Mouse (Mus musculus) heart, postnatal 0 days (tissue): ENCODE measurements around the gene Abca6. TPM values are rescaled to one million over a fixed set of nuclear protein-coding genes. Genes with fewer than 3 reads are reported as not detected.

Experiments
- ATAC-seq: fragments of 200-750 bp; cut with Nextera tagmentation; 2 replicates; pipeline ENCODE4 v1.8.0; 2017; ENCODE audit warnings: low read depth, moderate number of reproducible peaks, moderate library complexity; ENCODE audit not compliant: insufficient read depth
- DNase-seq: peaks from one replicate; pipeline ENCODE4 v3.0.0-alpha.2; 2016; ENCODE audit warnings: low spot score
- H3K27ac ChIP-seq: fragments of 300-500 bp; sonication (generic); 2 replicates; pipeline ENCODE4 v1.5.1; 2014; ENCODE audit warnings: low read depth, mild to moderate bottlenecking
- H3K27me3 ChIP-seq: fragments of 300-500 bp; sonication (generic); 2 replicates; pipeline ENCODE4 v1.6.1; 2014; ENCODE audit warnings: low read length, mixed read lengths; ENCODE audit not compliant: control insufficient read depth, insufficient read depth
- H3K36me3 ChIP-seq: fragments of 300-500 bp; sonication (generic); replicated peaks from 2 replicates; pipeline ENCODE4 v1.6.1; 2014; ENCODE audit warnings: low read length, mixed read lengths; ENCODE audit not compliant: control insufficient read depth, insufficient read depth
- H3K4me1 ChIP-seq: fragments of 300-500 bp; sonication (generic); 2 replicates; pipeline ENCODE4 v1.6.1; 2014; ENCODE audit warnings: antibody characterized with exemption; ENCODE audit not compliant: control insufficient read depth, insufficient read depth
- H3K4me2 ChIP-seq: fragments of 300-500 bp; sonication (generic); 2 replicates; pipeline ENCODE4 v1.6.1; 2014; ENCODE audit warnings: low read depth, mild to moderate bottlenecking, low read length, moderate library complexity
- H3K4me3 ChIP-seq: fragments of 300-500 bp; sonication (generic); 2 replicates; pipeline ENCODE4 v1.5.1; 2014; ENCODE audit warnings: low read depth, low read length
- H3K9ac ChIP-seq: fragments of 300-500 bp; sonication (generic); replicated peaks from 2 replicates; pipeline ENCODE4 v1.6.1; 2014; ENCODE audit warnings: low read depth, low read length, mixed read lengths
- H3K9me3 ChIP-seq: fragments of 300-500 bp; sonication (generic); replicated peaks from 2 replicates; pipeline ENCODE4 v1.6.1; 2016; ENCODE audit warnings: low read length; ENCODE audit not compliant: control insufficient read depth
- CTCF ChIP-seq: IDR thresholded peaks from 2 replicates; pipeline ENCODE4 v1.5.1; 2016; ENCODE audit warnings: antibody characterized with exemption, control low read depth, low read depth
- EP300 ChIP-seq: IDR thresholded peaks from 2 replicates; pipeline ENCODE4 v1.6.1; 2016; ENCODE audit warnings: antibody characterized with exemption, low read depth
- WGBS: fragments of 180-500 bp; shearing (Covaris S2); extraction: QIAGEN DNeasy Blood & Tissue Kit; methylation state at CpG from one replicate; pipeline ENCODE4 v1.1.7; 2014; 5-methylcytosine and 5-hydroxymethylcytosine counted together
- polyA plus RNA-seq: library from polyadenylated mRNA; unstranded; fragments of >200 nt; fragmentation: Nextera tagmentation; extraction: Ambion mirVana; gene quantifications from 2 replicates; pipeline ENCODE4 v1.2.1, GENCODE M21; 2015
- total RNA-seq: library from RNA; depleted of rRNA; stranded (reverse); fragments of >200 nt; gene quantifications from 2 replicates; pipeline ENCODE4 v1.2.3, GENCODE M21; 2014; ENCODE audit warnings: low replicate concordance

Gene Abca6
- total and polyA plus RNA-seq, 2 experiments from 2014 or later, result 2.3 to 3.8 TPM

DNA sequence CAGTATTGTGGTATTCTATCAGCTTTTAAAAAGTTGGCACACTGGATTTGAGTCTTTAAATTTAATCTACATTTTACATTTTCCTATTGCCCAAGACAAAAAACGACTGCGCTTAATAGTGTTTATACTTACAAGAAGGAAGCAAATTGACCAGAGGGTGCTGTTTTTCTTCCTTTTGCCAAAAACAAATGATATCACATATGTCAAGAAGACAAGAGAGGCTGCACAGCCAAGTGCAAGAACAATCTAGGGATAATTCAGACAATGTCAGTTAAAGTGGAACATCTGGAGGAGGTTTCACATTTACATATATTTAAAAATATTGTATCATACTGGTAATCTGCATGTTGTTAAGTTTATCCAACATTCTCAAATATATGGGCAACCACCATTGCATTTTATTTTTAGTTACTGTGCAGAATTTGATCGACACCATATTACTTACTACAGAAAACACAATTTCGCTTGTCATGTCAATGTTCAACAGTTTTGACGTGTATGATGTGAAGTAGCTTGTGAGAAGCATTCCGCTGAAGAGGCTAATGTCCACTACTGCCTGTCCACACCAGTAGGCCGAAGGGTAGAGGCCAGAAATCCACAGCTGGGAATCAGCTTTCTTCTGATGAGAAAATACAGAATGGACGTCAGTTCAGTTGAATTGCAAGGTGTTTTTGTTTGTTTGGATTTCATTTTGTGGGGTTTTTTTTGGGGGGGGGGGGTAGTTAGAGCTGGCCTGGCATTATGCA lies 54.8 kb downstream of the Abca6 start:
- H3K9ac ChIP-seq, result no peak overlapping the region
- H3K9me3 ChIP-seq, result no peaks in the 10 kb centered on the region
- H3K27me3 ChIP-seq, result no peaks in the 10 kb centered on the region
- no peak overlapping the region for H3K27ac ChIP-seq
- ATAC-seq, result no peak
- 74% methylated on average over 8 of the region's 8 CpGs for WGBS
- no peak overlapping the region for H3K4me2 ChIP-seq
- no peak overlapping the region for H3K4me3 ChIP-seq
- no peak for DNase-seq
- H3K36me3 ChIP-seq, result no peaks in the 10 kb centered on the region
- TF ChIP-seq CTCF, result no peak
- H3K4me1 ChIP-seq, result no peaks in the 10 kb centered on the region

DNA sequence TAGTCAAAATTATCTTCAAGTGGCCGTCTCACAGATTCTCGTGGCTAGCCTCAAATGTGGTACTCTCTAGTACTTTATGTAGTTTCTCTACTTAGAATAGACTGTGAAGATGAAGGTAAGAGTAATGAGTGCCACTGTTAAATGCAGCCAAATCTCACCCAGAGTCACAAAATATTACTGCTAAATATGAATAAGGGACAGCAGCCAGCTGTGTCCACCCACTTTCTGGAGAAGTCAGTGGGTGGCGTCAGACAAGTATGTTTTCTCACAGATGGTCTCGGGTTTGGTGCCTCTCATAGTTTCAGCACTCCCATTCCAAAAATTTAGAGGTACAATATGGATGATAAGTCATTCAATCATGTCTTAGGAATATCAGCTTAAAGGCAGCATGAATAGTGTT lies 56.3 kb downstream of the Abca6 start:
- no peak for TF ChIP-seq CTCF
- no peak for TF ChIP-seq EP300
- Histone ChIP-seq H3K36me3 (no peaks in the 10 kb centered on the region), H3K4me1 (no peaks in the 10 kb centered on the region), H3K27me3 (no peaks in the 10 kb centered on the region), H3K27ac (no peak overlapping the region), H3K4me2 (no peak overlapping the region), H3K9me3 (no peaks in the 10 kb centered on the region), H3K4me3 (no peak overlapping the region), H3K9ac (no peak overlapping the region)
- 66% methylated on average over 4 of the region's 4 CpGs for WGBS
- DNase-seq (no peak), ATAC-seq (no peak)

DNA sequence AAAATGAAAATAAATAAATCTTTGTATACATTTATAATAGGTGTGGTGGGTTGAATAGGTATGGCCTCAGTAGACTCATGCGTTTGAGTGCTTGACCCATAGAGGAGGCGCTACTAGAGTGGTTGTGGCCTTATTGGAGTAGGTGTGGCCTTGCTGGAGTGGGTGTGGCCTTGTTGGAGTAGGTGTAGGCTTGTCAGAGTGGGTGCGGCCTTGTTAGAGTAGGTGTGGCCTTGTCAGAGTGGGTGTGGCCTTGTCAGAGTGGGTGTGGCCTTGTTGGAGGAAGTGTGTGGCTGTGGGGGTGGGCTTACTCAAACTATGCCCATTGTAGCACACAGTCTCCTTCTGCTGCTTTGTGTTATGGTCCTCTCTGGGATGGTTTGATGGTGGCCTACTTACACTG lies 80.4 kb downstream of the Abca6 start:
- 93% methylated on average over 3 of the region's 3 CpGs for WGBS
- ATAC-seq, result no peak

DNA sequence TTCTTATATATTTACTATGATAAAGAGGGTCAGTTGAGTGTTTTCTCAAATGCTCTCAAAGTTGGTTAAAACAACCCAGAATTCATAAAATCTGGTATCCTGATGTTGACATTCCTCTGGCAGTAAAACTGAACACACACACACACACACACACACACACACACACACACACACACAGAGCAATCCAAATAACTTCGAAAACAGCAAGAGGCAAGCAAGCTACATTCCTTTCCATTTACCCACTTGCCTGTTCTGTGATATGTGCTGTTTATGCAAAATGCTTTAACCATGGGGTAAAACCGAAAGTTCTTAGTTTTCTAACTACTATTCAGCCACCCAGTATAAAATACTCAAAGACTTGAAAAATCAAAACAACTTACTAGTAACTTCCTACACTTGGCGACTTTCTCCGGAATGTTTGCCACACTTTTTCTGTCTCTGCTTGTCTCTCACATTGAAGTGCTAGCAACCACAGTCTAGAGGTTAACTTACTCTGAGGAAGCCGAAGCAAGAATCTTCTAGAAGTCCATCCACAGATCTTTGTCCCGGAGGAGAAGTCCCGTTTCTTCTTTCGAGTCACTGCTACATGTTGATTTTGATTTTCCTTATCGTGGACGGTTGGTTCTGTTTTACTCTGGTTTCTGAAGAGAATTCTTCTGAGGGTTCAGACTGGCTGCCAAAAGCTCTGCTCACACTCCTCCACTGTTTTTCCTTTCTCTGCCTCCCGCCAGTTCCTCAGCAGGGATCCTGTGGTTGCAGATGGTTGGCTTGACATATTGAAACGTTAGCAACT lies 83.9 kb downstream of the Abca6 start, which contains the start of gene Abca9:
Gene Abca9 (minus strand): TSS at position 738 of the 793 bp plus-strand sequence.
- H3K4me1 ChIP-seq, result no peaks in the 10 kb centered on the region
- H3K27ac ChIP-seq, result peak within 1 kb of the TSS; percentile 70
- H3K4me3 ChIP-seq, result peak within 1 kb of the TSS; percentile 33
- DNase-seq (peak; percentile 27), ATAC-seq (no peak)
- no peak within 1 kb of the TSS; the same call in 1 of the 2 replicates for H3K9ac ChIP-seq
- peak within 1 kb of the TSS; percentile 42 for H3K4me2 ChIP-seq
- no peaks in the 10 kb centered on the region for H3K9me3 ChIP-seq
- no peaks in the 10 kb centered on the region for H3K27me3 ChIP-seq
- no peaks in the 10 kb centered on the region for H3K36me3 ChIP-seq
- WGBS, result 24% methylated on average over 12 of the region's 12 CpGs
- TF ChIP-seq EP300, result no peak
- no peak for TF ChIP-seq CTCF

More for the DNA sequence above, 80.4 kb downstream of the Abca6 start:
- no peak for DNase-seq
- TF ChIP-seq CTCF (no peak), EP300 (no peak)
- Histone ChIP-seq H3K4me3 (no peak overlapping the region), H3K4me2 (no peak overlapping the region), H3K27ac (no peak overlapping the region), H3K4me1 (no peaks in the 10 kb centered on the region), H3K36me3 (no peaks in the 10 kb centered on the region), H3K9me3 (no peaks in the 10 kb centered on the region), H3K9ac (no peak overlapping the region), H3K27me3 (no peaks in the 10 kb centered on the region)

DNA sequence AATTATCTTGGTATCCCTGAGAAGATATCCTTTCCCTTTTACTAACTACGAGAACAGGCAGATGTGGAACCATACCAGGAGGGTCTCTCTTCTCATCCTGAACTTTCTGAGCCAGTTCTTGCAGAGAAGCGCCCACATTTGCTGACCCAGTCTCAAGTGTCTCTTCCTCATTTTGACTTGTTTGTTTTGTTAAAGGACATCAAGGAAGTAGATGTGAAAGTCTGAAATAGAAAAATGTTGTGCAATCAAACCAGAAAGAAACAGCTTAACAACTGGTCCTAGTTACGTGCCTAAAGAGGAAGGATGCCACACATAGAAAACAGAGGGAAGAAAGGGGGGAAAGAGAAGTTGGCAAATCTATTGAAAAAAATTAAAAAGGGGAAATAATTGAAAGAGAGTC lies 85.8 kb downstream of the Abca6 start:
- 56% methylated on average over 3 of the region's 3 CpGs for WGBS
- DNase-seq, result no peak
- ATAC-seq, result no peak

More for the DNA sequence above, 85.8 kb downstream of the Abca6 start:
- no peak overlapping the region for H3K4me3 ChIP-seq
- H3K27ac ChIP-seq, result no peak overlapping the region
- no peak overlapping the region for H3K4me2 ChIP-seq
- no peaks in the 10 kb centered on the region for H3K9me3 ChIP-seq
- no peaks in the 10 kb centered on the region for H3K36me3 ChIP-seq
- no peak for TF ChIP-seq CTCF
- no peak for TF ChIP-seq EP300
- H3K9ac ChIP-seq, result no peak overlapping the region
- H3K27me3 ChIP-seq, result no peaks in the 10 kb centered on the region
- H3K4me1 ChIP-seq, result no peaks in the 10 kb centered on the region
